Mouse (Mus musculus) brain, embryonic 14.5 days (tissue): ENCODE measurements around the gene Tmem255b. TPM values are rescaled to one million over a fixed set of nuclear protein-coding genes. Genes with fewer than 3 reads are reported as not detected.

Source experiments
- DNase-seq: peaks from one replicate; pipeline ENCODE4 v3.0.0-alpha.2; 2011; ENCODE audit warnings: low read depth
- CTCF ChIP-seq: fragments of 200-500 bp; IDR thresholded peaks from 2 replicates; pipeline ENCODE4 v1.5.1; 2012; ENCODE audit warnings: inconsistent platforms, mild to moderate bottlenecking, moderate library complexity, borderline replicate concordance; ENCODE audit not compliant: insufficient read depth, insufficient read length; ENCODE audit errors: extremely low read depth
- POLR2A ChIP-seq: fragments of 200-500 bp; IDR thresholded peaks from 2 replicates; pipeline ENCODE4 v1.6.1; 2012; ENCODE audit warnings: mild to moderate bottlenecking, inconsistent platforms, borderline replicate concordance; ENCODE audit not compliant: poor library complexity, insufficient read depth, insufficient read length, severe bottlenecking; ENCODE audit errors: extremely low read depth
- polyA plus RNA-seq: library from polyadenylated mRNA; depleted of rRNA; stranded (reverse); fragments of >200 nt; gene quantifications from 2 replicates; pipeline ENCODE4 v1.2.3, GENCODE M21; 2012

Tmem255b gene
- polyA plus RNA-seq, 1 experiment = 0.27 TPM

GRCm38 (mm10) chr8:13482101-13482801 is 47.3 kb downstream of the Tmem255b start:
- no peak for TF ChIP-seq CTCF
- no peak for TF ChIP-seq POLR2A
- no peak for DNase-seq

- DNase-seq = no peak
- TF ChIP-seq CTCF (no peak), POLR2A (no peak)
Measured at GRCm38 (mm10) chr8:13483191-13483590, 48.2 kb downstream of the Tmem255b start.

GRCm38 (mm10) chr8:13489351-13489750 is 54.4 kb downstream of the Tmem255b start:
- no peak for DNase-seq
- TF ChIP-seq CTCF (no peak), POLR2A (no peak)

DNA sequence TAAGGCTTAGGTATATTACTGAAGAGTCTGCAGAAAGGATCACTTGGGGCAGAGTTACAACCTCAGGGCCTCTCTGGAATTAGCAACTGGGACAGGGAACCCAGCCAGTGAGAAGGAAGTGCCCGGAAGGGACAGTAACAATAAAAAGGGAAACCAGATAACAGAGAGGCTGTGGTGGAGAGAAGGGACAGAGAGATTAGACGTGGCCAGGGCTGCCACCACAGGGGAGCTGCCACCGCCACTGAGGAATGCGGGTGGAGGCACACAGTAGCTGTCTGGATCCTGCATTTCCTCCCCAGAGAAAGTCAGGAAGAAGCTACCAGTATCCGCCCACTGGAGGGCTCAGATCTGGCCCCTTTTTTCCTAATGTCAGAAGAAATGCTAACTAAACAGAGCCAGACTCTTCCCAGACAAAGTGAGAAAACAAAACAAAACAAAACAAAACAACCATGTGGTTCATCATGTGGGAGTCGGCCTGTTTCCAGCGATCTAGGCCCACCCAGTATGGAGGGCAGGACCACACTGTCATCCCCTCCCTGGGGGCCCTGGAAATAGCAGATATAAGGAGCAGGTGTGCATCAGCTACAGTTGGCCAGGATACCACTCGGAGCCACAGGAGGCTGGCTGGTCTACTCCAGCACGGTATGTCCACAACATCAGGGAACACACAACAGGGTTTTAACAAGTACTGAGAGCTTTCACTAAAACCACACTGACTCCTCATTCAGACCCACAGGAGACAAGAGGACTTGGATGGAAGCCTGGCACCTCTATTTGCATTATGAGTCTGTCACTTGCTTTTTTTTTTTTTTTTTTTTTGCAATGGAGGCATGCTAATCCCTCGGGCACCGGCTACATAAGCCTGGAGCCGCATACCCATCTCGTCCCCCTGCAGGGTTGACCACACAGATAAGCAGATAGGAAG is 55.3 kb downstream of the Tmem255b start:
- peak; percentile 61 for DNase-seq
- no peak for TF ChIP-seq CTCF
- no peak for TF ChIP-seq POLR2A

- DNase-seq = no peak
- no peak for TF ChIP-seq CTCF
Measured at GRCm38 (mm10) chr8:13491491-13492010, 56.6 kb downstream of the Tmem255b start.

- peak; percentile 40 for DNase-seq
Measured at GRCm38 (mm10) chr8:13492198-13492995, 57.4 kb downstream of the Tmem255b start.

DNA sequence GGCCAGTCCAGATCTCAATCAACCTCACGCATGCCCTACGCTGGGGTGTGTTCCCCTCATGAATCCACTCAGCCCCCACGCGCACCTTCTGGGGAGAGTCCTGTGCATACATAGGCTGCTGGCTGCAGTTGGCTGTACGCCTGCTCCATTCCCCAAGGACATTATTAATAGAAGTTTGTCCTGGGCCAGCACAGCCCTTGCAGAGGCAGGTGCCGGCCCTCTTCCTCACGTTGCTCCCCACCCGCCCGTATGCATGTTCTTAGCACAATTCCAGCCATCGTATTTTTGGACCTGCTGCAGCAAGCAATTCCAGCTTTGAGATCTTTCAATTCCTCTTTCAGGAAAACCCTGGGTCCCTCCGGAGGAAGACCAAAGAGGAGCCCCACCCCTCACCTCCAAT is 58.0 kb downstream of the Tmem255b start:
- TF ChIP-seq POLR2A = no peak
- no peak for TF ChIP-seq CTCF
- peak; percentile 25 for DNase-seq

More at GRCm38 (mm10) chr8:13492198-13492995, 57.4 kb downstream of the Tmem255b start:
- TF ChIP-seq POLR2A (no peak), CTCF (no peak)

- peak; percentile 75 for DNase-seq
- no peak for TF ChIP-seq CTCF
- TF ChIP-seq POLR2A = peak; percentile 49; the same call in 1 of the 2 replicates
Measured at GRCm38 (mm10) chr8:13493858-13494631, 59.1 kb downstream of the Tmem255b start, which contains the start of gene Gas6. Gene Gas6, minus strand, starts transcription at chr8:13494490.

GRCm38 (mm10) chr8:13501221-13501620 is 66.2 kb downstream of the Tmem255b start:
- DNase-seq = no peak
- TF ChIP-seq POLR2A = no peak
- TF ChIP-seq CTCF = no peak

DNA sequence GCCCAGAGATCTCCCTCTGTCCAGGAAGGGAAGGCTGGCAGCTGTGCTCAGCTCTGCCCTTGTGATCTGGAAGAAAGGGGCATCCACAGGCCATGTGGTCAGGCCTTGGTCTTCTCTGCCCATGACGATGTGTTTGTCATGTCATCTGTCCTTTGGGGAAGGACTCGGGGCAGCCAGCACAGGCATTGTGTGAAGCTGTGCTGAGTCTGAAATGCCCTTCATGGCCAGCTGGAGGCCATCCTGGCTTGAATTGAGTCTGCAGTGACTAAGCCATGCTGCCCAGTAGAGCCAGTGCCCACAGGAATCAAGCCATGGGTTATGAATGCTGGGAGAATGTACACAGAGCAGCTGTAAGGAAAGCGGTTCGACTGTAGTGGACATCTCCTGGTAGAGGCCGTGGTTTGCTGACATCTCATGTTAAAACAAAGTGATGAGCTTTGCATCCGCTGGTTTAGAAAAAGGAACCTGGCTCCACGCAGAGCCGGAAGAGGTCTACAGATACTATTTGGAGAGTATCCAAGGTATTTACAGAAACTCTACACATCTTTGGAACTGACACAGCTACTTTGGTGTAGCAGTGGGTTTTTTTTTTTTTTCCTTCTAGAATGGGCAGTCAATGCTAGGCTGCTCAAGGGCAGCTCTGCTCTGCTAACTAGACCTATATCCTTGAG is 69.1 kb downstream of the Tmem255b start:
- no peak for DNase-seq

More for the DNA sequence above, 69.1 kb downstream of the Tmem255b start:
- TF ChIP-seq CTCF = no peak
- no peak for TF ChIP-seq POLR2A
